Mouse (Mus musculus): ENCODE data around the gene Tenm3.
"Not testable (repeated sequence)": the region's sequence is repeated elsewhere in the genome, so short reads cannot be mapped to it uniquely, and the experiment has no call there.

Gene Tenm3

DNA sequence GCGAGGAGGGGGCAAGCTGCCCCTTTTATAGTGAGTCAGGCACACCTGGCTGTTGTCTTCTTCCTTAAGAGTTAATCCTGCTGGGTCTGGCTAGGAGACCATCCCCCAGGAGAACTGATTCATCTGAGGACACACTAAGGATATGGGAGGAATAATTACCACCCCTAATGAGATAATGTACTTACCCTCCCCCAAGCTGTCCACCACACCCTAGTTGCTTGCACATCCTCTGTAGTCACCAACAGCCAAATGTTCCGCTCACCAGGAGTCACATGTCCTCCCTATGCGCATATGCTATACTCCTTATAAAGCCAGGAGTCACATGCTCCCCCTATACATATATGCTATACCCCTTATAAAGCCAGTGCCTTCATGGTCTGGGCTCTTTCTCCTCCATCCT lies 662.8 kb downstream of the Tenm3 start:
- no peak for DNase-seq

DNA sequence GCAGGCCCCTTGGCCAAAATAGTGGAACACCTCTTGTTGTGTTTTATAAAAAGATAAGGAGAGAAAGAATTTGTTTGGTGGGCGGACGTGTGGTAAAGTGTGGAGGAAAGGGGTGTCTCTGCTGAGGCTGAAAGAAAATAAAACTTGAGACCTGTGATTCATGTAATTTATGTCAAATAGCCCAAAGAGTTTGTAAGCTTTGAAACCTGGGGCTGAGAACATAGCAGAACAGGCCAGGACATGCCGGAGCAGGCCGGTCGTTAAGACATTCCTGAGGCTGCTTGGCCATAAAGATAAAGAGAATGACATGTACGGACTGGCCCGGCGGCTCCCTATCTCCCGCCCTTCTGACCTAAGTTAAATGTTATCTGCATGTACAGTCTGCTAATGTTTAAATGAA lies 663.6 kb downstream of the Tenm3 start:
- not testable (repeated sequence) for DNase-seq

DNA sequence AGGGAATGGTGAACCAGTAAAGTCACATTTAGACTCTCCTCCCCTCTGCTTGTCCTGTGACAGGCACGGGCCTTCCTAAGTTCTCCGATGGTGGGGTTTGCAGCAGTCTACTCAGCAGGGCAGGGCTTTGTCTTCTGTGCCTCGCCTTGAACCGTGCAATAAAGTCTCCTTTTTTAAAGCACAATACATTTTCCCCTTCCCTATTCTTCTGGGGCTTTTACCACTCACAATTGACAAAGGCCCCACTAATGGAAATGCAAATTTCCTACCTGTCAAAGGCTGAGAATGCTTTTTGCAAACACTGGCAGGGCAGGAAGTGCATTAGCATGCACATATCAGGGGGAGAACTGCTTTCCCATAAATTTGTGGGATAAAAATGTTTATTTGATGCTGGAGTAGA lies 664.8 kb downstream of the Tenm3 start:
- DNase-seq: no peak

DNA sequence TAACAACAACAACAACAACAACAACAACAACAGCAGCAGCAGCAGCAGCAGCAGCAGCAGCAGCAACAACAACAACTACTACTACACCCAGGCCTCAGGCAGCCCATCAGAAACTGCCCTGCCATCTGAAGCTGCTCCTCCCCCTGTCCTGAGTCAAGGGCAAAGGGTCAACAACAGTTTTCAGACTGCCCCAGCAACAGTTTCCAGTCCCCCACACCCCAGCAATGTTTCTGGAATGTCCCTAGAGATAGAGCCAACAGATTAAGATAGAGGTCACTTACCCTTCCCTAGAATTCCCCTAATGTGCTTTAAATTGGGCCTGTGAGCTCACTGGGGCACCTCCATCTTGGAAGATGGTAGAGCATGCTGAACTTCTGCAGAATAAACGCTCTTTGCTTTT lies 665.9 kb downstream of the Tenm3 start:
- DNase-seq: no peak
